Mouse (Mus musculus) neural tube, embryonic 15.5 days (tissue): Measurements from ENCODE around the gene Gm20458. TPM values are rescaled to one million over a fixed set of nuclear protein-coding genes. Genes with fewer than 3 reads are reported as not detected.

Experiments
- ATAC-seq: fragments of 200-750 bp; cut with Nextera tagmentation; 2 replicates; pipeline ENCODE4 v1.8.0; 2017; ENCODE audit warnings: mild to moderate bottlenecking, moderate TSS enrichment, moderate library complexity; ENCODE audit not compliant: low FRiP score
- H3K27ac ChIP-seq: fragments of 300-500 bp; sonication (generic); replicated peaks from 2 replicates; pipeline ENCODE4 v1.5.1; 2015; ENCODE audit warnings: mild to moderate bottlenecking, inconsistent platforms
- H3K27me3 ChIP-seq: fragments of 300-500 bp; sonication (generic); replicated peaks from 2 replicates; pipeline ENCODE4 v1.6.1; 2015; ENCODE audit warnings: inconsistent platforms
- H3K36me3 ChIP-seq: fragments of 300-500 bp; sonication (generic); 2 replicates; pipeline ENCODE4 v1.6.1; 2015; ENCODE audit warnings: inconsistent platforms
- H3K4me1 ChIP-seq: fragments of 300-500 bp; sonication (generic); 2 replicates; pipeline ENCODE4 v1.6.1; 2015; ENCODE audit warnings: inconsistent platforms
- H3K4me2 ChIP-seq: fragments of 300-500 bp; sonication (generic); 2 replicates; pipeline ENCODE4 v1.6.1; 2015; ENCODE audit warnings: inconsistent platforms, mild to moderate bottlenecking, moderate library complexity
- H3K4me3 ChIP-seq: fragments of 300-500 bp; sonication (generic); replicated peaks from 2 replicates; pipeline ENCODE4 v1.5.1; 2015; ENCODE audit warnings: mild to moderate bottlenecking, inconsistent platforms
- H3K9ac ChIP-seq: fragments of 300-500 bp; sonication (generic); replicated peaks from 2 replicates; pipeline ENCODE4 v1.6.1; 2015; ENCODE audit warnings: mild to moderate bottlenecking, inconsistent platforms
- H3K9me3 ChIP-seq: fragments of 300-500 bp; sonication (generic); replicated peaks from 2 replicates; pipeline ENCODE4 v1.6.1; 2016; ENCODE audit warnings: inconsistent platforms
- WGBS: fragments of 180-500 bp; shearing (Covaris S2); methylation state at CpG from one replicate; pipeline ENCODE4 v1.1.7; 2015; ENCODE audit warnings: mixed read lengths; 5-methylcytosine and 5-hydroxymethylcytosine counted together
- polyA plus RNA-seq: library from polyadenylated mRNA; unstranded; fragments of >200 nt; fragmentation: Nextera tagmentation; extraction: Ambion mirVana; gene quantifications from 2 replicates; pipeline ENCODE4 v1.2.1, GENCODE M21; 2015

The Gm20458 gene
- polyA plus RNA-seq, 1 experiment from 2014 or later, result 5.8 TPM

GRCm38 (mm10) chr2:164510621-164511190, 49.9 kb downstream of the Gm20458 start:
- Histone ChIP-seq H3K36me3 (peaks cover 16% of the 10 kb centered on the region; the same call in 1 of the 2 replicates), H3K4me3 (no peak overlapping the region), H3K9me3 (no peaks in the 10 kb centered on the region), H3K27ac (no peak overlapping the region), H3K4me1 (no peaks in the 10 kb centered on the region), H3K27me3 (no peaks in the 10 kb centered on the region), H3K4me2 (no peak overlapping the region), H3K9ac (no peak overlapping the region)
- ATAC-seq, result no peak
- WGBS, result 57% methylated on average over 4 of the region's 5 CpGs

- no peaks in the 10 kb centered on the region for H3K9me3 ChIP-seq
- H3K4me3 ChIP-seq, result no peak overlapping the region
- H3K27me3 ChIP-seq, result no peaks in the 10 kb centered on the region
- H3K36me3 ChIP-seq, result 0 out of 2 replicates have a peak, but pooled peaks cover 2% of the 10 kb centered on the region
- 72% methylated on average over 14 of the region's 14 CpGs for WGBS
- no peak overlapping the region for H3K27ac ChIP-seq
- no peaks in the 10 kb centered on the region for H3K4me1 ChIP-seq
- H3K4me2 ChIP-seq, result no peak overlapping the region
- no peak for ATAC-seq
- no peak overlapping the region for H3K9ac ChIP-seq
Observed at GRCm38 (mm10) chr2:164512121-164512909, 51.5 kb downstream of the Gm20458 start.

GRCm38 (mm10) chr2:164513389-164513788, 52.6 kb downstream of the Gm20458 start:
- Histone ChIP-seq H3K27ac (no peak overlapping the region), H3K27me3 (no peaks in the 10 kb centered on the region), H3K4me2 (no peak overlapping the region), H3K9me3 (no peaks in the 10 kb centered on the region), H3K36me3 (0 out of 2 replicates have a peak, but pooled peaks cover under 1% of the 10 kb centered on the region), H3K4me3 (no peak overlapping the region), H3K4me1 (no peaks in the 10 kb centered on the region), H3K9ac (no peak overlapping the region)
- WGBS, result 76% methylated on average over 8 of the region's 8 CpGs
- ATAC-seq, result no peak

- ATAC-seq, result no peak
- H3K4me3 ChIP-seq, result no peak overlapping the region
Observed at GRCm38 (mm10) chr2:164514916-164515315, 54.1 kb downstream of the Gm20458 start.

GRCm38 (mm10) chr2:164515897-164516296, 55.1 kb downstream of the Gm20458 start:
- no peak overlapping the region for H3K4me3 ChIP-seq
- no peak overlapping the region for H3K27ac ChIP-seq
- no peaks in the 10 kb centered on the region for H3K36me3 ChIP-seq
- H3K4me1 ChIP-seq, result 0 out of 2 replicates have a peak, but pooled peaks cover 4% of the 10 kb centered on the region
- H3K27me3 ChIP-seq, result no peaks in the 10 kb centered on the region
- ATAC-seq, result no peak
- H3K9me3 ChIP-seq, result no peaks in the 10 kb centered on the region
- no peak overlapping the region for H3K4me2 ChIP-seq
- H3K9ac ChIP-seq, result no peak overlapping the region
- 77% methylated on average over 9 of the region's 9 CpGs for WGBS

More at GRCm38 (mm10) chr2:164514916-164515315, 54.1 kb downstream of the Gm20458 start:
- Histone ChIP-seq H3K27me3 (no peaks in the 10 kb centered on the region), H3K36me3 (no peaks in the 10 kb centered on the region), H3K4me2 (no peak overlapping the region), H3K27ac (no peak overlapping the region), H3K4me1 (0 out of 2 replicates have a peak, but pooled peaks cover 4% of the 10 kb centered on the region), H3K9me3 (no peaks in the 10 kb centered on the region), H3K9ac (no peak overlapping the region)
- WGBS, result 82% methylated on average over 3 of the region's 3 CpGs

- H3K9ac ChIP-seq, result no peak overlapping the region
- H3K27ac ChIP-seq, result no peak overlapping the region
- H3K9me3 ChIP-seq, result no peaks in the 10 kb centered on the region
- H3K4me2 ChIP-seq, result no peak overlapping the region
- no peaks in the 10 kb centered on the region for H3K27me3 ChIP-seq
- 87% methylated on average over 11 of the region's 11 CpGs for WGBS
- H3K36me3 ChIP-seq, result no peaks in the 10 kb centered on the region
- H3K4me1 ChIP-seq, result 0 out of 2 replicates have a peak, but pooled peaks cover 4% of the 10 kb centered on the region
- no peak for ATAC-seq
- H3K4me3 ChIP-seq, result no peak overlapping the region
Observed at GRCm38 (mm10) chr2:164516592-164516991, 55.8 kb downstream of the Gm20458 start.

GRCm38 (mm10) chr2:164517485-164518221, 56.9 kb downstream of the Gm20458 start:
- Histone ChIP-seq H3K4me2 (no peak overlapping the region), H3K9ac (no peak overlapping the region), H3K4me1 (0 out of 2 replicates have a peak, but pooled peaks cover 4% of the 10 kb centered on the region), H3K9me3 (no peaks in the 10 kb centered on the region), H3K27ac (no peak overlapping the region), H3K27me3 (no peaks in the 10 kb centered on the region), H3K36me3 (no peaks in the 10 kb centered on the region), H3K4me3 (no peak overlapping the region)
- 34% methylated on average over 10 of the region's 10 CpGs for WGBS
- no peak for ATAC-seq

- 53% methylated on average over 11 of the region's 11 CpGs for WGBS
Observed at GRCm38 (mm10) chr2:164518266-164519170, 57.8 kb downstream of the Gm20458 start.

GRCm38 (mm10) chr2:164519171-164519526, 58.4 kb downstream of the Gm20458 start:
- 46% methylated on average over 6 of the region's 6 CpGs for WGBS
- Histone ChIP-seq H3K27me3 (no peaks in the 10 kb centered on the region), H3K9me3 (no peaks in the 10 kb centered on the region), H3K4me1 (0 out of 2 replicates have a peak, but pooled peaks cover 4% of the 10 kb centered on the region), H3K4me3 (no peak overlapping the region), H3K27ac (no peak overlapping the region), H3K36me3 (no peaks in the 10 kb centered on the region), H3K4me2 (no peak overlapping the region), H3K9ac (no peak overlapping the region)
- no peak for ATAC-seq

More at GRCm38 (mm10) chr2:164518266-164519170, 57.8 kb downstream of the Gm20458 start:
- Histone ChIP-seq H3K9me3 (no peaks in the 10 kb centered on the region), H3K4me1 (0 out of 2 replicates have a peak, but pooled peaks cover 4% of the 10 kb centered on the region), H3K9ac (no peak overlapping the region), H3K27ac (no peak overlapping the region), H3K4me3 (no peak overlapping the region), H3K36me3 (no peaks in the 10 kb centered on the region), H3K27me3 (no peaks in the 10 kb centered on the region), H3K4me2 (no peak overlapping the region)
- ATAC-seq, result no peak

GRCm38 (mm10) chr2:164520782-164521181, 60.0 kb downstream of the Gm20458 start:
- Histone ChIP-seq H3K4me1 (0 out of 2 replicates have a peak, but pooled peaks cover 4% of the 10 kb centered on the region), H3K9ac (no peak overlapping the region), H3K4me2 (no peak overlapping the region), H3K9me3 (no peaks in the 10 kb centered on the region), H3K4me3 (no peak overlapping the region), H3K36me3 (no peaks in the 10 kb centered on the region), H3K27me3 (no peaks in the 10 kb centered on the region), H3K27ac (no peak overlapping the region)
- 15% methylated on average over 3 of the region's 3 CpGs for WGBS
- ATAC-seq, result no peak

GRCm38 (mm10) chr2:164521841-164522240, 61.1 kb downstream of the Gm20458 start:
- no peak for ATAC-seq
- Histone ChIP-seq H3K27me3 (no peaks in the 10 kb centered on the region), H3K4me3 (no peak overlapping the region), H3K9me3 (no peaks in the 10 kb centered on the region; the same call in 1 of the 2 replicates), H3K4me2 (peak overlapping the region; percentile 21), H3K27ac (no peak overlapping the region), H3K36me3 (no peaks in the 10 kb centered on the region), H3K9ac (no peak overlapping the region), H3K4me1 (0 out of 2 replicates have a peak, but pooled peaks cover 4% of the 10 kb centered on the region)
- WGBS, result 15% methylated on average over 11 of the region's 11 CpGs
